Mouse (Mus musculus) thymus, adult 18-20 months (tissue): ENCODE measurements around the gene Fmnl2.

ENCODE experiments used
- DNase-seq, 2 experiments: peaks; one replicate each; pipeline ENCODE4 v3.0.0; 2022; ENCODE audit warnings: mixed read lengths in 2 of 2

Gene Fmnl2

DNA sequence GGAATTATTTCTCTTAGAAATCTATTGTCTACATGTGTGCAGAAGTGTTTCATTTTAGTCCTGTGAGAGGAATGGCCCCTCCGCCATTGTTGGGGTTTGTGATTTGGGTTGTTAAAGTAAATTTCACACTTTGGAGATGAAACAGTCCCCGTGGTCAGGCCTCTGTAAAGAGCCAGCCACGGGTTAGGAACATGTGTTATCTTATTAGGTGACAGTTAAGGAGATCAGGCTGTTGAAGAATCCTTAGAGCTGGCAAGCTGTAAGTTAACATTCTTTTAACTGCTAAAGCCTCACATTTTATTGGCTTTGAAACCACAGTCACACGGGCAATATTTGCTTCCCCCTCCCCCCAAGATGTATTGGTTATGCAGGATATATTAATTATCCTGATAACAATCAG lies 131.7 kb downstream of the Fmnl2 start:
- DNase-seq = no peak

DNA sequence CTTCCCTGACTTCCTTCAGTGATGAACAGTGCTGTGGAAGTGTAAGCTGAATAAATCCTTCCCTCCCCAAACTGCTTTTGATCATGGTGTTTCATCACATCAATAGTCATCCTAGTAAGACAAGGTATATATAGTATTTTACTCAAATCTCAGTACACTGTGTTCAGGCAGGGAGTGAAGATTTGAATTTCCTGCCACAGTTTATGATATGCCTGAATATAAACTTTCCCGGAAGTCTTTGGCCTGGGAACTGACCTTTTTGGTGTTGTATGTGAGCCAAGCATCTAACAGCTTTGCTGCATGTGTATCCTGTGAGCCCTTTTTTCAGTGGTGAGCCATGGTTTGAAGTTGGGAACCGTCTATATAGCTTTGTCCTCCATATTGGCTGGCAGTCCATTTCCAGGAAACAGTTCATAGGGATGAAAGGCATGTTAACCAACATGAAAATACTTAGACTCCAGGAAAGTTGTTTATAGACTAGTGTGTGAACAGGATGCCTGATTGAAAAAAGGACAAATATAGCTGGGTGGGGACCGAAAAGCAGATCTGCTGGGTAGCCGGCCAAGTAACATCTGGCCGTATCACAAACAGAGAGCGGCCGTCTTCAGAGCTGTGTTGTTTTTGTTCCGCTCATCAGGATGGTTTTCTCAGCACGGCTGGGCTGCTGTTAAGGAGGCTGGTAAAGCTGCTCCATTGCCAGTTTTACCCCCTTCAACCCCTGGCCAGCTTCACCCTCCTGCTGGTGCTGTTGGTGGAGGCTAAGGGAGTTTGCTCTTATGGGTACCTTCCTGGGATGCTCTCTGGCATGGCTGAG lies 133.4 kb downstream of the Fmnl2 start:
- no peak for DNase-seq

DNA sequence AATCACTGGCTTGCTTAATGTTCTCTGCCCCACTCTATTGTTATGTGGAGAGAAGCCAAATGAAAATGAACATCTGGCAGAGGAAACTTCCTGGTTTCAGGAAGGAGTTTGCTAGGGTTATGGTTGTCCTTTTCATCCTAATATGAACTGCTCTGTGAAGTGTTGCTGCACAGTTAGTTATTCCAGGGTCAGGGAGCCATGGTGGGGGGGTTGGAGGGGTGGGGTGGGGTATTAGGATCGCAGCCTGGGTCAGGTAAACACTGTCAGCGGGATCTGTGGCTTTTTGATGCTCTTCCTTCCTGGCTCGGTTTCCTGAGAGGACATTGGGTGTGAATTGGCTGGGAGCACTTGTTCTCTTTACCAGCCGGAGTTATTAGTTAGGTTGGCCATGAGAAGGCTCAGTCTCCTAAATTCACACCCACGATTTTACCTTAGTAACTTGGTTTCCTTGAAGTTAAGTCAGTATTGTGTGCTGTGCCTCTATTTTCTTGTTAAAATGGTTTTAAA lies 134.1 kb downstream of the Fmnl2 start:
- no peak for DNase-seq

DNA sequence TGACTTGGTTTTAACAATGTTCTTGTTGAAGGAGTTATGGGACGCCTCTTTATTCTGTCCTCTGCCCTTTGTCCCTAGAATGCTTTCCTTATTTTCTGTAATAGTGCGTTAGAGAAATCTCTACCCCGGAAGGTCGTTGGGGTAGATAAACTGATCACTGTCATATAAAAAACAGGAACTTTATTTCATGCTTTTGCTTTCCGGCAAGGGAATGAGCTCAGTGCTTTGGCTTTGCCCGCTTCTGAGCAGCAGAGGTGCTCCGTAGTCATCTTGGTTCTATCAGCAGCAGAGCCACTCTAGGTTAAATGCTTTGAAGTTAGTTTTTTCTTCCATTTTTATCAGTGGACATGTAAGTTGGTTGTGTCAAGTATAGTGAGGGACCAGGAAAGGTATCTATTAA lies 135.6 kb downstream of the Fmnl2 start:
- DNase-seq = no peak

DNA sequence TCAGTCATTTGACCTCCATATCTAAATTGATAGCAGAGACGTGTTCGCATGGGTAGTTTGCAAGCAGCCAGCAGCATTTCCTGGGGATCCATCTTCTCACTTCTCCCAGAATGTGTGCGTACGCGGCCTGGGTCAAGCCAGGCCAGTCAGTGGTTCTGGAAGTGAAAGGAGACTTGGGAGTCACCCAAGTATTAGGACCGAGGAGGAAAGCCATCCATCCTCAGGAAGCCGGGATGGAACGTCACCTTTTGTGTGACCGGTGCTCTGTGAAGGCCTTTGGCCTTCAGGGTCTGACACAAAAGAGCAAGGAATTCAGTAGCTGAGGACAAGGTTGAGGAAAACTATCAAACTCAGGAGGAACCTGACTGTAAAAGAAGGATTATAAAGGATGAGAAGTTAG lies 136.9 kb downstream of the Fmnl2 start:
- DNase-seq = no peak

DNA sequence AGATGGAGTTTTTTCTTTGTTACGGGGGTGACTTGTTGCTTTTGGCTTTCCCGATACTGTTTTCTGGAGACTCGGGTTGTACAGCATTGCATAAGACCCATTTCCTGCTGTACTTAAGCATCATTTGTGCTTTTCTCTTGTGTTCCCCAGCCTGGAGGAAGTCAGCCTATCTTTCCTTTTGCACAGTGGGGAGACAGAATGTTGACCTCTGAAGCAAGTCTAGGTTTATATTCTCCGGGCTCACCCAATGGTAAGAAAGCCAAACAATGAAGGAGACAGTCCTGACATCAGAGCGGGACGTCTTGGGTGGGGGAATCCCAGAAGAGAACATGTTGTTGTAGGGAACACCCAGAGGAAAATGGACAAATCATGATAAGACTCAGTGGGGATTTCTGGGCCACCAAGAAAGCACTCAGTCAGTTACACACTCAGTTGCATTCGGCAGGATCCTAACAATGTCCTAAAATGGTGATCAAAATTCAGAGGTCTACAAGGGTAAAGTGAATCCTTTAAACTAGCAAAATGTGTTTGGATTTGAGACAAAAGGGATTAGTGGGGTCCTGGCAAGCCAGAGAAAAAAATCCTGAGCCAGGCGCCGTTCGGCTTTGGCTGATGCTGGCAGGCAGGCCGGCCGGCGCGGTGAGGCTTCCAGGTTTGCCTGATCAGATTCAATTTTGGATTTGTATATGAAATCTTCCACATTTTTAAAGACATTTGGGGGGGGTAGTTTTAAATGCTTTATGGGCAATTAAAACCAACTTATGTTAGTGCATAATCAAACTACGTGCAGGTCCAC lies 140.5 kb downstream of the Fmnl2 start:
- no peak for DNase-seq

DNA sequence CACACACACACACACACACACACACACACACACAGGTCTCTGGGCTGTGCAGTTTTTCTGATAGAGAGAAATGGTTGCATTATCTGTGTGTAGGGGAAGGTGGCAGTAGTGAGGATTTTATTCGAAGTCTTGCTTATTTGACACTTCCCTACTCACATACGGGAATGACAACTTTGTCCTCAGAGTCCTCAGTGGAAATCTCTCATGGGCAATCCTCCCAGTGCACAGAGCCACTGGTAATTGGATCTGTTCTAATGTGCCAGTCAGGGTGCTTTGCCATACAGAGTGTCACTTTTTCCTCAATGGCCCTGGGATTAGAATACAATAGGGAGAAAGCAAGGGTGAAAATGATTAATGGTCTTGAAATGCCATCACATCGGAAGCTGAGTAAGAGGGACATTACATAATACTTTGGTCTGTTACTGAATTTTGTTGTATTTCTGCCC lies 141.9 kb downstream of the Fmnl2 start:
- DNase-seq = no peak

DNA sequence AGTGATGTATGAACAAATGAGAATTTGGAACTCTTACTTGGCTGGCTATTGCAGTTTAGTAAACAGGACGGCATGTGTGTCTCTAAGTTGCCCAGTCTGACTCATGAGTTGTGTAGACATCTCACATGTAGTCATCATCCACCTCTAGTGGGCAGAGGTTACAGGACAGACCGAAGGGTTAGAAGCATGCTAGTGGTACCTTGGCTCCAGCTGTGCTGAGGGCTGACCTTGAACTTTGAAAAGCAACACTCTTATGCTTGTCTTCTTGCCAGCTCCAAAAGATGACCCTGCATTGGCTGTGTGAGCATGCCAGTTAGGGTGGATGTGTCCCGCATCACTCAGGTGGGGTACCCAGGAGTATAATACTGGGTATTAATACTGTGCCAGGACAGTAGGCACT lies 142.8 kb downstream of the Fmnl2 start:
- DNase-seq = no peak

DNA sequence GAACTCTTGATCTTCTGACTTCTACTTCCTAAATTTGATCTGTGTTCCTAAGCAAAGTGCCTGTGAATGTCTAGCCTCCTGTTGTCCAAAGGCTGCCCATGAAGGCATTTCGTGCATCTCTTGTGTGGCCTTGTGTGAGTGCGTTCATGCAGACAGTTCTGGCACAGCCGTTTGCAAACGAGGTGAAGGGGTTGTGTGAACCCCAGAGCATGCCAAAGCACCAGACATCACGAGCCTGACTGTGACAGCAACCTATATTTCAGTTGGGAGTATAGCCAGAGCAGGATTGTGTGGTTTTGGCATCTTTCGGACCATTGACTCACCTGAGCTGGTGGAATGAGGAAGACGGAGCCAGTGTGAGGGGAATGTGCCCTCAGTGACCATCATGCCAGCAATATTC lies 148.5 kb downstream of the Fmnl2 start:
- no peak for DNase-seq

DNA sequence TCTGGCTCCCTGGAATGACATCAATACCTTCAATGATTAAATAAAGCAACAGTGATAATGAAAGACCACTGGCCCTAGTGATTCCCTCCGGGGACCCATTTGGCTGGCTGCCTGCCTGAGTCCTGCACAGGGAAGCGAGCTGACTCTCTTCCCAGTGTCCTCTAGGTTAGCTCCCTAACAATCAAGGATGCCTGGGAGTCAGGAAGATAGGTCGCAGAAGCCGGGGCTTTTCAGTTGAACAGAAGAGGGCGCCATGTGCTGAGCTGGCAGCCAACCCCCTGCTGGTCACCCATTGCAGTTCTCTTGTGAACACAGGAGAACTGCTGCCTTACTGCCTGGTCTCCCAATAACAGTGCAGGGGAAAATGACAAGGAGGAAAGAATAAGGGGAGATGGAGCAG lies 149.5 kb downstream of the Fmnl2 start:
- peak; percentile 16 to 20 for DNase-seq

DNA sequence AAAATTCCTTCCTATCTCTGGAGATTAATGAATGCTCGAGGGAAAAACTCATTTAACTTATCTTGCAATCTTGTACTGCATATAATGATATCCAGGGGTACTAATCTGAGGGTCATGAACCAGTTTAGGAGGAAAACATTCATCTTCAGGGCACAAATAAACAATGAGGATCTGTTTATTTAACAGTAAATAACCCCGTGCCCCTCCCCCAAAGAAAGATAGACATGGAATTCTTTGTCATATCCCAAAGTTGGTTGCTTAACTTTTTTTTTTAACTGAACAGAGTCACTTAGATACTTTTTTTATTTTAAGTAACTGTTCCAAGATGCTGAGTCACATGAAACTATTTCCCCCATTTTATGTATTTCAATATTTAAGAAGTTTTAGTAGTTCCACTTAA lies 155.4 kb downstream of the Fmnl2 start:
- DNase-seq = no peak

DNA sequence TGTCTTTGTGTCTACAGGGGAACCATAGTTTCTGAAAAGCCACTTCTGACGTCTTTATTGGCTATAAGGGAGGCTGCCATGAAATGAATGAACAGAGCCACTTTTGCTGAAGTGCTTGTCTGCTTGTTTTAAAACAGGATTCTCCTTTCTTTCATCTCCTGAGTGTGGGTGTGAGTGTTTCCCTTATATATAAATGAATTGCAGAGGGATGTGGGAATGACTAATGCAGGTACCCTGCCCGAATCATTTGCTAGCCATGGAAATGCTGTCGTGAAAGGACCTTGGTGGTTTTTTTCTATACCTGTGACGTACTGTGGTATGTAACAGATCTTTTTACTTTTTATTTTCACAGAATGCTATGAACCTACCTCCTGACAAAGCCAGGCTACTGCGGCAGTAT lies 156.8 kb downstream of the Fmnl2 start:
- DNase-seq = no peak

DNA sequence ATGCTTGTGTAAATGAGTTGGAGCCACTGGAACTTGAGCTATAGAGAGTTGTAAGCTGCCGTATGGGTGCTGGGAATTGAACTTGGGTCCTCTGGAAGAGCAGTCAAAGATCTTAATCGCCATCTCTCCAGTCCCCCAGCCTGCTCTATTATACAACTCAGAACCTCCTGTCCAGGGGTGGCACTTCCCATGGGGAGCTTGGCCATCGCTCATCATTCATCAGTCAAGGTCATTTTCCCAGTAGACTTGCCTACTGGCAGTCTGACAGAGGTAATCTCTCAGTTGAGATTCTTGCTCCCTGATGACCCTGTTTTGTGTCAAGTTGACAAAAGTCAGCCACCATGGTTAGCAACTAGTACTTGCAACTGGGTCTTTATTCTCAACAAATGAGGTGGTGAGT lies 165.3 kb downstream of the Fmnl2 start:
- no peak for DNase-seq

DNA sequence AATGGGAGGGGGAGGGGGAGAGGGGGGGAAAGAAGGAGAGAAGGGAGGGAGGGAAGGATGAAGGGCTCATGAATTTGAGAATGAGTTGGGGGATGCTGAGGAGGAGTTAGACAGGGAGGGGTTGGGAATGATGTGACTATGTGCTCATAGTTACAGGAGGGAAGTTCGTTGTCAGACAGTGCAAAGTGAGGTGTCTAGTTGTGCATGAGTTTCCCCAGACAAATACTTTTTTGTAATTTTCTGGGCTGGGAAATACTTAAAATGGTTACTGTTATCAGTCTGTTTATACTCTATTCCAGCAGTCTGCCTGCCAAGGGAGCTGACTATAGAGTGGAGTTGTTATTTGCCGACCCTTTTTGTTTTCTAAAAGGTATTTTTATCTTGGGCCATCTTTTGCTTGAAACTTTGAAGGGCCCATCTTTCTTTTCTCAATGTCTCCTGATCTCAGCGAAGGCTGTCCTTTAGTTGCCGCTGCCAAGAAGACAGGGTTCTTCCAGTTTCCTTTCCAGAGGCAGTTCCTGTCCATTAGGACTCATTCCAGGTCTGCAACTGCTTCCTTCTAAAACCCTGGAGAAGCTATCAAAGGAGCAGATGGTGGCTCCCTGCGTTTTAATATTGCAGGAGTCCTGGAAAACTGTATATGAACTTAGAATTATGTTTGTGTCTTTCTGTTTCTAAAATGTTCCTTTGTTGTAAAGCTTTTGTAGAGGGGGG lies 168.6 kb downstream of the Fmnl2 start:
- no peak for DNase-seq

DNA sequence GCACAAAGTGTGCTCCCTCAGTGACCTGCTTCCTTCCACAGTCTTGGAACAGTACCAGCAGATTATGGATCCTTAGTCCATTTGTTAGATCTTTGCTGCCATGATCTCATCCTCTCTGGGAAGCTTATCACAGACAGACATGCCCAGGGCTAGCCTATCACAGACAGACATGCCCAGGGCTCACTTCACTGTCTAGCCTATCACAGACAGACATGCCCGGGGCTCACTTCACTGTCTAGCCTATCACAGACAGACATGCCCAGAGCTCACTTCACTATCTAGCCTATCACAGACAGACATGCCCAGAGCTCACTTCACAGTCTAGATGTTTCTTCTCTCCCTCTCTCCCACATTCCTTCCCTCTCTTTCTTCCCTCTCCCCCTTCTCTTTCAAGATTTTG lies 171.2 kb downstream of the Fmnl2 start:
- DNase-seq = no peak

DNA sequence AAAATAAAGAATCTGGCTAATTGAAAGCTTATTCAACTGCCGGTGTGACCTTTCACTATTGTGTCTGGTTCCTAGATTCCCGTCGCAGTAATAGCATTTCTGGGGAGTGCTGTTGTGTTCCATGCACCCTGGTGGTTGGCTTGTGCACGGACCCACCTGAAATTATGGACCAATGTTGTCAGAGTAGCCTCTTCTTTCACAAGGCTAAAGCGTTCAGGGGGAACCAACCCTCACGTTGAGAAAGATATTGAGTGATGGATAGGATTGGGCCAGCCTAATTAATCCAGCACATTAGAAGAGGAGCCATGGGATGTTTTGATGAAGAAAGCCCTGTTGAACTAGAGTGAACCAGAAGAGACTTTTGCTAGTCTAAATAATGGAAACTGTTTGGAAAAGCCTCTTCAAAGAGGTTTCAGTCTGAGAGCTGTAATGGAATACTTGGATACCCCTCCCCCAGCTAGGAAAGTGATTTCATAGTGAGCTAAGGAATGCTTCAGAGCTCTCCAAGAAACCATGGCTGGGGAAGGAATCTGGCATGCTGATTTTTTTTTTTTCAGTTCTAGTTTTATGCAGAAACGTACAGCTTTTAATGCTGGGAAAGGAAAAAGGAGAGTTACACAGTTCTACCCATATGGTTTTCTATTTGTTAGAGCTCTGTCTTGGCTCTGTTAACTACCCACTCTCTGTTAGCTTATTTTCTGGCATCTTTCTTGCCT lies 172.2 kb downstream of the Fmnl2 start:
- DNase-seq = no peak

DNA sequence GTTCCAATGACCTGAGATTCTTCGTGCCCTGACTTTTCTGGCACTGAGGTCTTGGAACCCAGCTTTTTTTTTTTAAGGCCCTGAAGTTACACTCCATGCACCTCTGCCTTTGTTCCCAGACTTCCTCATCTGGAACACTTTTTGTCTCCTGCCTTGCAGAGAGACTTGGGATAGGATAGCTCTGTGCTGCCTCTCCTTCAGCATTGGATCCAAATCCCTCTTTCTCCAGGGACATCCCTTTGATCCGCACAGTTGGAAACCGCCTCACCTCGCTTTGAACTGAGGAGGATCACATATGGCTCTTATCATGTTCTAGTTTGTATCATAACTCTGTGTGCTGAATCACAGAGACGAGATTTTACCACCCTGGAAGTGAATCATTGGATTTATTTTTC lies 172.8 kb downstream of the Fmnl2 start:
- no peak for DNase-seq

DNA sequence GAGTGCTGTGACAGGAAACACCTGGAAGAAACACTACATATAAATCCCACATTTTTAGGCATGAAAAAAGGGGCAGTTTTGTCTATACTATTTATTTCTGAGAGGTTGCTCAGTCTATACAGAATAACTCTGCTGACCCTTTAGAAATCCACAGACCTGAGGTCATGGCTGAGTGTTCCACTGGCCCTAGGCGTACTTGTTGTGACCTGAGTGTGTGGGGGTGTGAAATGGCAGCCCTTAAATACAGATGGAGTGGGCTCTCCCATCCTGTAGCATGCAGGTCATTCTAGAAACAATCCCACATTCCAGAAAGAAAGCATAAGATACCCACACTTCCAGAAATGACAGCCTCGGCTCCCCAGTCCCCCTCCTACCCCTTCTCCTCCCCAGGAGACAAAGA lies 180.6 kb downstream of the Fmnl2 start:
- DNase-seq = no peak

DNA sequence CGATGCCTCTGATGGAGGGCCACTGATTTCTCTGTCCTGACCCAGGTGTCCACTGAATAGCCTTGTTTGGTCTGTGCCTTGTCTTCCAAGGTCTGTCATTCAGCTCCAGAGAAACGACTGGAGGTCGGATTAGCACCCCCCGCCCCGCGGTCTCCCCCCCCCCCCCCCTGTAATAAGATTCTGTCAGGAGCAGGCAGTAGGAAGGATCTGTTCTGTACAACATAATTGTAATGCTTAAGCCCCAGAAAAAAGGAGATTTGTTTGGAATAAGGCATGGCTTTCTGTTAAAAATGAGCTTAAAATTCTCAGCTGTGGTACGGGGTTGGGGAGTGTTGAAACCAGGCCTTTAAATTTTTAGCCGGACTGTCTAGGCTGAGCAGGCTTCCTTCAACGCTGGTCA lies 181.1 kb downstream of the Fmnl2 start:
- no peak for DNase-seq

DNA sequence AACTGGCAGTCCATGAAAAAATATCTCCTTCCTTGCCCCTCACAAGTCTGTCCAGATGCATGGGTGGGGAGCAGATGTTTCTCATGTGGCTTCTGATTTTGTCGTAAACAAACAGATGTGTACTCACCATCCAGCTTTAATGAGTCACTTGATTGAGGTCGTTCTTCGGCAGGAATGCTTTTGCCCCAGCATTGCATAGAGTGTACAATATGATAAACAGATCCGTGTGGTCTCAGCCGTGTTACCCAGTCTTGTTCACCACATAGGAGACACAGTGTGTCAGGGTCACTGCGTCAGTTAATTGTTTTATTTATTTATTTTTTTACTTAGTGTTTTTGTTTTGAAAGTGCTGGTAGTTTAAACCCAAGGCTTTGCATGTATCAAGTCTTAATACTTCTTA lies 189.4 kb downstream of the Fmnl2 start:
- no peak for DNase-seq

DNA sequence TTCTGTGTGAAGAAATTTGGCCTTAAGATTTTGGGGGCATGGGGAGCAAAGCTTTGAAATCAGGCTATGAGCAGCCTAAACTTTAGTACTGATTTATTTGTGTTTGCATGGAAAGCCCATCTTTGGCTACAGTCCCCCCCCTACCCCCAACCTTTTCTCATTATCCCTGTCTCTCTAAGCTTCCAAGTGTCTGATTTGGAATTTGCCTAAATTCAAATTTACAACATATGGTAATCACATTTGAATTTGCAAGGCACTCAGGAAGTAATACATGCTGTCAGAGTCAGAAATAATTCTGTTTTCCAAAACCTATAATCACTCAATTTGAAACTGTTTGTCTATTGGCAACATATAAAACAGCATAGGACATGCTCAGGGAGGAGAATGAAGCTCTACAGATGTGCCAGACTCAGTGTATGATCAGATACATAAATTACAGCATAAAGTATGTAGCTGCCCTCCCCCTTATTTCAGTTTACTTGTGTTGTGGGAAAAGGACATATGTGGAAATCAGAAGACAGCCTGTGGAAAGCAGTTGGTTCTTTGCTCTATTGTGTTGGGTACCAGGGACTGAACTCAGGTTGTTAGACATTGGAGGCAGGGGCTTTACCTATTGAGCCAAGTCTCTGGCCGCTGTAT lies 190.2 kb downstream of the Fmnl2 start:
- no peak for DNase-seq

DNA sequence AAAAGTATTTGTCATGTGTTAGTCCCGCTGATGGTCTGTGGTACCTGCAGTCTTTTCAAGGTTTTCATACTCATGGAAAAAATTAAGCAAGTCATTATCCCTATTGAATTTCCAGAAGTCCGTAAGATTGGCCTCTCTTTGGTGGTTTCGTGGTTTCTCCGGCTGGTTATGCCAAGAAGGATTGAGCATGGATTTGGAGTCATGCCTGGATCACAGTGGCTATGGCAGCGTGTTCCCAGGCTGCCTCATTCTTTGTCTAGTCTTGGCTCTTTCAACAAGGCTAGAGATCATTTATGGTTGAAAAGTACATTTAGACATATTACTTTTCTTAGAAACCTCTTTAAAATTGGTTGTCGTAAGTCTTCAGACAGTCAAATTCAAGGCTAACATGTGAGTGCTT lies 192.7 kb downstream of the Fmnl2 start:
- no peak for DNase-seq
